Mouse (Mus musculus) hindbrain, embryonic 16.5 days (tissue): ENCODE results near the gene Zfp872. TPM values are rescaled to one million over a fixed set of nuclear protein-coding genes. Genes with fewer than 3 reads are reported as not detected.

ENCODE experiments used
- ATAC-seq: fragments of 200-750 bp; cut with Nextera tagmentation; 2 replicates; pipeline ENCODE4 v1.8.0; 2017; ENCODE audit warnings: moderate TSS enrichment, moderate library complexity
- H3K27ac ChIP-seq: fragments of 300-500 bp; sonication (generic); 2 replicates; pipeline ENCODE4 v1.5.1; 2014; ENCODE audit warnings: low read depth, mild to moderate bottlenecking, control low read depth, low read length, moderate library complexity
- H3K27me3 ChIP-seq: fragments of 300-500 bp; sonication (generic); replicated peaks from 2 replicates; pipeline ENCODE4 v1.6.1; 2014; ENCODE audit warnings: low read length; ENCODE audit not compliant: control insufficient read depth, insufficient read depth
- H3K36me3 ChIP-seq: fragments of 300-500 bp; sonication (generic); 2 replicates; pipeline ENCODE4 v1.6.1; 2014; ENCODE audit warnings: mild to moderate bottlenecking, low read length, moderate library complexity, mixed read lengths; ENCODE audit not compliant: control insufficient read depth, insufficient read depth
- H3K4me1 ChIP-seq: fragments of 300-500 bp; sonication (generic); 2 replicates; pipeline ENCODE4 v1.6.1; 2014; ENCODE audit warnings: low read depth, low read length; ENCODE audit not compliant: control insufficient read depth, insufficient read depth
- H3K4me2 ChIP-seq: fragments of 300-500 bp; sonication (generic); 2 replicates; pipeline ENCODE4 v1.6.1; 2014; ENCODE audit warnings: mild to moderate bottlenecking, low read length, control low read depth, moderate library complexity
- H3K4me3 ChIP-seq: fragments of 300-500 bp; sonication (generic); 2 replicates; pipeline ENCODE4 v1.5.1; 2014; ENCODE audit warnings: mild to moderate bottlenecking, low read length, control low read depth, moderate library complexity
- H3K9ac ChIP-seq: fragments of 300-500 bp; sonication (generic); 2 replicates; pipeline ENCODE4 v1.6.1; 2014; ENCODE audit warnings: low read depth, mild to moderate bottlenecking, control low read depth, low read length, moderate library complexity
- H3K9me3 ChIP-seq: fragments of 300-500 bp; sonication (generic); 2 replicates; pipeline ENCODE4 v1.6.1; 2014; ENCODE audit warnings: mild to moderate bottlenecking, low read length, moderate library complexity; ENCODE audit not compliant: control insufficient read depth
- whole genome bisulfite sequencing: fragments of 180-500 bp; shearing (Covaris S2); extraction: QIAGEN DNeasy Blood & Tissue Kit; methylation state at CpG from one replicate; pipeline ENCODE4 v1.1.7; 2014; 5-methylcytosine and 5-hydroxymethylcytosine counted together
- polyA plus RNA-seq: library from polyadenylated mRNA; unstranded; fragments of >200 nt; fragmentation: Nextera tagmentation; extraction: Ambion mirVana; gene quantifications from 2 replicates; pipeline ENCODE4 v1.2.1, GENCODE M21; 2015

The Zfp872 gene
- polyA plus RNA-seq, 1 experiment from 2014 or later = 1.1 TPM

DNA sequence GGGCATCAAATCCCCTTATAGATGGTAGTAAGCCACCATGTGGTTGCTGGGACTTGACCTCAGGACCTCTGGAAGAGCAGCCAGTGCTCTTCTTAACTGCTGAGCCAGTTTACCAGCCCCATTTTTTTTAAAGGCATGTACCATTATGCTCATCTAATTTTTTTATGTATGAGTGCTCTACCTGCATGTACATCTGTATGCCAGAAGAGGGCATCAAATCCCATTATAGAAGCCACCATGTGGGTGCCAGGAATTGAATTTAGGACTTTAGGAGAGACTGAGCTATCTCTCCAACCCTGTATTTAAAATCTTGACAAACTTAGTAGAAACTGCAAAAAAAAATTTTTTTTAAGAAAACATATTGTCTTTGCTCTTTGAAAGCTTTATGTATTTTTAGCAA, 42.7 kb downstream of the Zfp872 start:
- no peak for ATAC-seq
- H3K4me3 ChIP-seq = no peak overlapping the region
- H3K27ac ChIP-seq = no peak overlapping the region
- H3K4me1 ChIP-seq = no peaks in the 10 kb centered on the region
- H3K4me2 ChIP-seq = no peak overlapping the region
- H3K9me3 ChIP-seq = no peaks in the 10 kb centered on the region
- H3K9ac ChIP-seq = no peak overlapping the region
- H3K27me3 ChIP-seq = no peaks in the 10 kb centered on the region
- H3K36me3 ChIP-seq = no peaks in the 10 kb centered on the region

DNA sequence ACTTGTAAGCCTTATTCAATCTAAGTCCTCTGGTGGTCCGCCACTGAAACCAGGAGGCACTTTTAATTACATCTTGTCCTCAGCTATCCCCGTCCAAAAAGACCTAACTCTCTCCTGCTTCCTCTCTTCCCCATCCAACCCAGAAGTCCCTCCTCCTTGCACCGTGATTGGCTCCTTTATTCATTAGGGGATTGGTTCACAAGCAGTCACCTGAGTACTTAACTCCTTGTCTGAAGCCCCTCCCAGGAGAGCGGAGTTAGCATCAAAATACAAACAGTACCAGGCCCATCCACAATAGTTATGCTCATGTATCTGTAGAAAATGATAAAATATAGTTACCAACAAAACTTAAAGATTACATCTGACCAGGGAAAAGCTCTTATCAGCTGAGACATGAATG, 52.1 kb downstream of the Zfp872 start:
- 97% methylated on average over 4 of the region's 4 CpGs for WGBS
- Histone ChIP-seq H3K36me3 (peaks cover 52% of the 10 kb centered on the region), H3K27me3 (no peaks in the 10 kb centered on the region), H3K4me2 (no peak overlapping the region), H3K4me1 (no peaks in the 10 kb centered on the region), H3K27ac (no peak overlapping the region), H3K4me3 (no peak overlapping the region), H3K9me3 (peaks cover 5% of the 10 kb centered on the region; the same call in 1 of the 2 replicates), H3K9ac (no peak overlapping the region)
- no peak for ATAC-seq

DNA sequence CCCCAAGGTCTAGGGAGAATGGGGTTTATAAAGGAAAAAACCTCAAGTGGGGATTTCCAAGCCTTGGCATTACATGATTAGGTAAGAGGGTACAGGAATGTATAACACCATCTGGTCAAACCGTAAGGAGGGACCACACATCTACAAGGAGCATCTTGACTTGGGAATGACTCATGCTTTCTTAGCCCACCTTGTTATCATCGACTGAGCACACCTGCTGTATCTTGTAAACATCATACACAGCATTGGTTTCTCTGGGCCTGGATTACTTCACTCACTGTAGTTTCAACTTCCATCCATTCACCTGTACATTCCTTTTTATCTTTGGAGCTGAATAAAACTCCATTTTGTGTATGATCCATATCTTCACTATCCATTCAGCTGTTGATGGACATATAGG, 56.4 kb downstream of the Zfp872 start:
- no peak overlapping the region for H3K27ac ChIP-seq
- H3K27me3 ChIP-seq = no peaks in the 10 kb centered on the region
- no peak overlapping the region for H3K9ac ChIP-seq
- no peak for ATAC-seq
- H3K9me3 ChIP-seq = peaks cover 15% of the 10 kb centered on the region
- no peaks in the 10 kb centered on the region for H3K4me1 ChIP-seq
- 93% methylated on average over 2 of the region's 2 CpGs for WGBS
- H3K4me2 ChIP-seq = no peak overlapping the region
- no peak overlapping the region for H3K4me3 ChIP-seq
- H3K36me3 ChIP-seq = peaks cover 55% of the 10 kb centered on the region

Other genes with a start within 250 kb of the Zfp872 start
- gene Swsap1, start 232.3 kb upstream of the Zfp872 start, polyA plus RNA-seq = 8.1 and 8.7 TPM in 2 replicates
- gene Epor, start 224.6 kb upstream of the Zfp872 start, polyA plus RNA-seq = 1.2 and 1.4 TPM in 2 replicates
- gene Rgl3, start 198.6 kb upstream of the Zfp872 start, polyA plus RNA-seq = 2.0 and 2.1 TPM in 2 replicates
- gene Ccdc151, start 185.5 kb upstream of the Zfp872 start, polyA plus RNA-seq = 5.9 and 6.4 TPM in 2 replicates
- 93.7 and 97.3 TPM in 2 replicates for gene Prkcsh, start 185.3 kb upstream of the Zfp872 start, polyA plus RNA-seq
- 77.8 and 80.4 TPM in 2 replicates for gene Elavl3, start 136.1 kb upstream of the Zfp872 start, polyA plus RNA-seq
- not detected in 2 replicates for gene Gm49318, start 116.8 kb upstream of the Zfp872 start, polyA plus RNA-seq
- gene Zfp653, start 116.7 kb upstream of the Zfp872 start, polyA plus RNA-seq = 16.6 and 16.7 TPM in 2 replicates
- 60.9 and 62.3 TPM in 2 replicates for gene Ecsit, start 102.7 kb upstream of the Zfp872 start, polyA plus RNA-seq
- 0.93 and 1.4 TPM in 2 replicates for gene Cnn1, start 88.9 kb upstream of the Zfp872 start, polyA plus RNA-seq
- 192 TPM in 2 replicates for gene Elof1, start 70.9 kb upstream of the Zfp872 start, polyA plus RNA-seq
- gene Acp5, start 52.4 kb upstream of the Zfp872 start, polyA plus RNA-seq = 0.49 and 1.5 TPM in 2 replicates
- gene Pigyl, start 31.2 kb upstream of the Zfp872 start, polyA plus RNA-seq = 89.8 and 97.6 TPM in 2 replicates
- 9.3 and 10.2 TPM in 2 replicates for gene Zfp809, start 37.6 kb downstream of the Zfp872 start, polyA plus RNA-seq
- 7.1 and 7.4 TPM in 2 replicates for gene Zfp599, start 71.8 kb downstream of the Zfp872 start, polyA plus RNA-seq
- gene Zfp810, start 119.6 kb downstream of the Zfp872 start, polyA plus RNA-seq = 23.0 and 25.0 TPM in 2 replicates
- 4.1 and 6.2 TPM in 2 replicates for gene Anln, start 201.1 kb downstream of the Zfp872 start, polyA plus RNA-seq
- 16.0 and 19.3 TPM in 2 replicates for gene 9530077C05Rik, start 223.4 kb downstream of the Zfp872 start, polyA plus RNA-seq